Mouse (Mus musculus): ENCODE measurements around the gene Ppp1r16b.
A peak's percentile ranks its signal among the peaks of the same experiment; 100 is the strongest.

GRCm38 (mm10) chr2:158652985-158653384 lies 12.2 kb upstream of the Ppp1r16b start:
- TF ChIP-seq EP300 (IDR thresholded peaks at IDR 0.05; ENCODE audit: low read depth in 1 of 2, low read length in 2 of 2) (no peak), CTCF (IDR thresholded peaks at IDR 0.05 in 2 of 3, conservative IDR thresholded peaks at IDR 0.05 in 1 of 3; ENCODE audit: control insufficient read depth in 1 of 3, insufficient read depth in 1 of 3, low read depth in 2 of 3, low read length in 3 of 3, poor library complexity in 1 of 3, severe bottlenecking in 1 of 3) (peak; percentile 56 to 70 (median 65)), MAFK (IDR thresholded peaks at IDR 0.05; ENCODE audit: borderline replicate concordance, low read depth, low read length) (peak; percentile 37; the same call in 1 of the 2 replicates), USF1 (IDR thresholded peaks at IDR 0.05; ENCODE audit: low read depth, low read length) (no peak), TCF12 (IDR thresholded peaks at IDR 0.05; ENCODE audit: low read depth, low read length) (no peak), MXI1 (IDR thresholded peaks at IDR 0.05; ENCODE audit: low read depth, low read length) (no peak), GATA1 (IDR thresholded peaks at IDR 0.05; ENCODE audit: low read depth, low read length) (no peak), TAL1 (IDR thresholded peaks at IDR 0.05; ENCODE audit: low read length) (no peak), RAD21 (IDR thresholded peaks at IDR 0.05; ENCODE audit: low read depth, low read length) (peak; percentile 69), BHLHE40 (IDR thresholded peaks at IDR 0.05; ENCODE audit: borderline replicate concordance, low read depth, low read length) (no peak), POLR2A (IDR thresholded peaks at IDR 0.05; ENCODE audit: control insufficient read depth in 1 of 2, insufficient read depth in 1 of 2, low read depth in 1 of 2, low read length in 2 of 2, poor library complexity in 1 of 2) (no peak), ETS1 (IDR thresholded peaks at IDR 0.05; ENCODE audit: low read depth, low read length) (no peak), MAX (IDR thresholded peaks at IDR 0.05; ENCODE audit: low read length) (no peak), CHD2 (IDR thresholded peaks at IDR 0.05; ENCODE audit: low read length) (no peak)
